Mouse (Mus musculus) G1E (cell line): Measurements from ENCODE around the gene Aldh3a2. TPM values are rescaled to one million over a fixed set of nuclear protein-coding genes. Genes with fewer than 3 reads are reported as not detected.
"Not testable (repeated sequence)": the region's sequence is repeated elsewhere in the genome, so short reads cannot be mapped to it uniquely, and the experiment has no call there.

ENCODE experiments used
- ATAC-seq: 2 replicates; pipeline ENCODE4 v1.8.0; 2016; ENCODE audit warnings: mild to moderate bottlenecking; ENCODE audit not compliant: insufficient number of reproducible peaks, poor library complexity, low FRiP score, severe bottlenecking; ENCODE audit errors: extremely low read depth
- DNase-seq: peaks from one replicate; pipeline ENCODE4 v3.0.0; 2012; ENCODE audit warnings: low spot score
- H3K27me3 ChIP-seq: 2 replicates; pipeline ENCODE4 v1.6.1; 2012; ENCODE audit warnings: mild to moderate bottlenecking, low read length, inconsistent platforms; ENCODE audit not compliant: insufficient read depth
- H3K36me3 ChIP-seq: replicated peaks from 2 replicates; pipeline ENCODE3; 2012; ENCODE audit warnings: mild to moderate bottlenecking, inconsistent platforms
- H3K4me1 ChIP-seq: 2 replicates; pipeline ENCODE4 v1.6.1; 2012; ENCODE audit warnings: low read depth, low read length, inconsistent platforms, mixed read lengths; ENCODE audit not compliant: insufficient read depth
- H3K4me3 ChIP-seq: 2 replicates; pipeline ENCODE4 v1.5.1; 2012; ENCODE audit warnings: low read depth, mild to moderate bottlenecking, inconsistent platforms, low read length, moderate library complexity, mixed read lengths
- H3K9me3 ChIP-seq: replicated peaks from 2 replicates; pipeline ENCODE4 v1.6.1; 2012; ENCODE audit warnings: inconsistent platforms
- CTCF ChIP-seq: IDR thresholded peaks from 2 replicates; pipeline ENCODE4 v1.5.1; 2012; ENCODE audit warnings: low read depth, low read length, inconsistent platforms, mixed read lengths
- GATA1 ChIP-seq: IDR thresholded peaks from 2 replicates; pipeline ENCODE4 v1.6.1; 2012; ENCODE audit warnings: borderline replicate concordance, low read length, inconsistent platforms, mixed read lengths
- GATA2 ChIP-seq: IDR thresholded peaks from 2 replicates; pipeline ENCODE4 v1.6.1; 2012; ENCODE audit warnings: low read depth, low read length, inconsistent platforms, borderline replicate concordance
- POLR2AphosphoS5 ChIP-seq: IDR thresholded peaks from 2 replicates; pipeline ENCODE4 v1.6.1; 2012; ENCODE audit warnings: low read depth, low read length, inconsistent platforms; ENCODE audit not compliant: insufficient replicate concordance
- TAL1 ChIP-seq: conservative IDR thresholded peaks from 2 replicates; pipeline ENCODE4 v1.6.1; 2012; ENCODE audit warnings: low read depth, low read length, inconsistent platforms, mixed read lengths
- polyA plus RNA-seq: library from polyadenylated mRNA; stranded (reverse); fragments of >175 nt; gene quantifications from 2 replicates; pipeline ENCODE4 v1.2.3, GENCODE M21; 2012
- total RNA-seq, 2 experiments: library from RNA; stranded (forward) in 1 of 2; stranded (reverse) in 1 of 2; fragments of 200-1000 nt in 1 of 2; fragments of >200 nt in 1 of 2; fragmentation: Nextera tagmentation in 1 of 2; gene quantifications; 2 replicates each; pipeline ENCODE4 v1.2.3; 2014 to 2017

The Aldh3a2 gene
- total and polyA plus RNA-seq, 3 experiments: 3.7 to 27.0 (median 26.0) TPM

- TF ChIP-seq TAL1: no peak
- no peak for TF ChIP-seq GATA2
- TF ChIP-seq CTCF: no peak
- no peak for TF ChIP-seq POLR2AphosphoS5
- no peak for TF ChIP-seq GATA1
- Histone ChIP-seq H3K9me3 (no peaks in the 10 kb centered on the region), H3K27me3 (peaks cover 25% of the 10 kb centered on the region), H3K36me3 (no peaks in the 10 kb centered on the region), H3K4me3 (no peak overlapping the region), H3K4me1 (no peaks in the 10 kb centered on the region)
- no peak for ATAC-seq
- no peak for DNase-seq
Measured at GRCm38 (mm10) chr11:61199620-61200362, 67.5 kb downstream of the Aldh3a2 start.

- H3K36me3 ChIP-seq: no peaks in the 10 kb centered on the region
- H3K27me3 ChIP-seq: peaks cover 39% of the 10 kb centered on the region
- H3K4me3 ChIP-seq: no peak overlapping the region
- DNase-seq: no peak
- no peaks in the 10 kb centered on the region for H3K9me3 ChIP-seq
- TF ChIP-seq GATA1: no peak
- TF ChIP-seq CTCF: no peak
- no peak for TF ChIP-seq TAL1
- no peak for TF ChIP-seq GATA2
- TF ChIP-seq POLR2AphosphoS5: no peak
- H3K4me1 ChIP-seq: no peaks in the 10 kb centered on the region
- no peak for ATAC-seq
Measured at GRCm38 (mm10) chr11:61197935-61198334, 69.3 kb downstream of the Aldh3a2 start.

- Histone ChIP-seq H3K36me3 (no peaks in the 10 kb centered on the region), H3K4me3 (no peak overlapping the region), H3K4me1 (no peaks in the 10 kb centered on the region), H3K27me3 (peaks cover 37% of the 10 kb centered on the region), H3K9me3 (no peaks in the 10 kb centered on the region)
- ATAC-seq: no peak
- no peak for DNase-seq
- TF ChIP-seq GATA2 (no peak), CTCF (no peak), POLR2AphosphoS5 (no peak), TAL1 (no peak), GATA1 (no peak)
Measured at GRCm38 (mm10) chr11:61196616-61197353, 70.5 kb downstream of the Aldh3a2 start.

GRCm38 (mm10) chr11:61193392-61193791 is 73.9 kb downstream of the Aldh3a2 start:
- DNase-seq (peak; percentile 20), ATAC-seq (peak; percentile 15; the same call in 1 of the 2 replicates)
- no peak overlapping the region for H3K4me3 ChIP-seq
- no peaks in the 10 kb centered on the region for H3K36me3 ChIP-seq
- H3K4me1 ChIP-seq: no peaks in the 10 kb centered on the region
- peaks cover 34% of the 10 kb centered on the region for H3K27me3 ChIP-seq
- TF ChIP-seq CTCF (peak; percentile 85), POLR2AphosphoS5 (no peak)
- H3K9me3 ChIP-seq: no peaks in the 10 kb centered on the region

- peaks cover 33% of the 10 kb centered on the region for H3K27me3 ChIP-seq
- no peak for ATAC-seq
- TF ChIP-seq POLR2AphosphoS5 (no peak), CTCF (no peak), GATA1 (no peak), TAL1 (no peak), GATA2 (no peak)
- H3K9me3 ChIP-seq: no peaks in the 10 kb centered on the region
- no peaks in the 10 kb centered on the region for H3K36me3 ChIP-seq
- H3K4me1 ChIP-seq: no peaks in the 10 kb centered on the region
- no peak overlapping the region for H3K4me3 ChIP-seq
- DNase-seq: no peak
Measured at GRCm38 (mm10) chr11:61192779-61193178, 74.5 kb downstream of the Aldh3a2 start.

GRCm38 (mm10) chr11:61192123-61192522 is 75.1 kb downstream of the Aldh3a2 start:
- DNase-seq, ATAC-seq, H3K4me1 ChIP-seq, H3K4me3 ChIP-seq, H3K9me3 ChIP-seq, H3K36me3 ChIP-seq: not testable (repeated sequence)
- H3K27me3 ChIP-seq: peaks cover 28% of the 10 kb centered on the region
